Mouse (Mus musculus) heart, adult 2 months (tissue): ENCODE data around the gene Ldhal6b. TPM values are rescaled to one million over a fixed set of nuclear protein-coding genes. Genes with fewer than 3 reads are reported as not detected.

ENCODE experiments used
- DNase-seq, 2 experiments: peaks; one replicate each; pipeline ENCODE4 v3.0.0; 2021
- H3K27ac ChIP-seq: fragments of 200-600 bp; 2 replicates; pipeline ENCODE4 v1.8.1; 2022
- H3K27me3 ChIP-seq: fragments of 200-500 bp; 2 replicates; pipeline ENCODE4 v1.6.1; 2012; ENCODE audit warnings: mild to moderate bottlenecking, low read length, inconsistent platforms, mixed read lengths; ENCODE audit not compliant: control insufficient read depth, insufficient read depth
- H3K36me3 ChIP-seq: fragments of 200-500 bp; 2 replicates; pipeline ENCODE4 v1.6.1; 2012; ENCODE audit warnings: low read length, inconsistent platforms; ENCODE audit not compliant: control insufficient read depth, insufficient read depth
- H3K4me1 ChIP-seq: fragments of 200-500 bp; 2 replicates; pipeline ENCODE4 v1.6.1; 2011; ENCODE audit warnings: low read length; ENCODE audit not compliant: control insufficient read depth, insufficient read depth
- H3K4me3 ChIP-seq: fragments of 200-600 bp; 2 replicates; pipeline ENCODE4 v1.8.1; 2022
- H3K79me2 ChIP-seq: fragments of 200-500 bp; replicated peaks from 2 replicates; pipeline ENCODE4 v1.6.1; 2012; ENCODE audit warnings: mild to moderate bottlenecking, inconsistent platforms, low read length, moderate library complexity, mixed read lengths; ENCODE audit not compliant: control insufficient read depth, insufficient read depth
- H3K9ac ChIP-seq: fragments of 200-500 bp; 2 replicates; pipeline ENCODE4 v1.6.1; 2012; ENCODE audit warnings: low read depth, mild to moderate bottlenecking, control low read depth, inconsistent platforms, low read length, mixed read lengths
- CTCF ChIP-seq: fragments of 200-600 bp; IDR thresholded peaks from 2 replicates; pipeline ENCODE4 v1.8.1; 2022; ENCODE audit warnings: antibody characterized with exemption, mild to moderate bottlenecking, moderate library complexity
- EP300 ChIP-seq: fragments of 200-500 bp; IDR thresholded peaks from 2 replicates; pipeline ENCODE4 v1.6.1; 2011; ENCODE audit warnings: low read depth, low read length, control low read depth; ENCODE audit not compliant: insufficient read depth
- POLR2A ChIP-seq: fragments of 200-500 bp; IDR thresholded peaks from 2 replicates; pipeline ENCODE4 v1.6.1; 2011; ENCODE audit warnings: mild to moderate bottlenecking, low read depth, low read length, control low read depth; ENCODE audit not compliant: insufficient read depth
- WGBS: fragments of 180-500 bp; shearing (Covaris S2); methylation state at CpG from one replicate; pipeline ENCODE4 v1.1.7; 2018; 5-methylcytosine and 5-hydroxymethylcytosine counted together
- intact Hi-C: fragments of 180-260 bp; cut with DNase I; formaldehyde crosslinking; loops from one replicate; pipeline ENCODE4 v1.15.1; 2025
- long read RNA-seq: library from polyadenylated mRNA; stranded (forward); transcript quantifications from one replicate; pipeline ENCODE4 v2.0.0, GENCODE M21; 2021
- polyA plus RNA-seq: library from polyadenylated mRNA; depleted of rRNA; stranded (reverse); fragments of >200 nt; gene quantifications from 2 replicates; pipeline ENCODE4 v1.2.3, GENCODE M21; 2012; rRNA removed
- total RNA-seq, 2 experiments: library from RNA; stranded (reverse); gene quantifications; 2 replicates each; pipeline ENCODE4 v1.2.3; 2021

The Ldhal6b gene
- under 1 TPM; 0.21 to 0.36 TPM for total RNA-seq
- polyA plus RNA-seq: 0.26 and 0.49 TPM in 2 replicates
- long read RNA-seq: 0 reads

DNA sequence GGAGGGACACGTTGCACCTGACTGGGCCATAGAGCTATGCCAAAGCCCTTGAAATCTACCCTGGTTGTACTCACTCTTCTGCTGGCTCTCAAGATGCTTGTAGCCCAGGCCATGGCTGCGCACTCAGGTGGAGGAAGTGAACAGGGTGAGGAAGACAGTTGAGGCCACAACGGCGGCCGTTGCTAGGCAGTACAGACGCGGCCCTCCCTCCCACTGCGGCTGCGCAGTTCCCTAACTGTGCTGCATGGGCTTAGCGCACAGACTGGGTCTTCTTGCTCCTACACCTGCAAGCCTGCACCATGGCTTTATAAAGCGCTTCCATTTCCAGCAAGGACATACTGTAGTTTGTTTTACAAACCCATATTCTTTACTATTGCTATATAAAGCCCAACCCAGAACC lies at the start of gene Ldhal6b:
Ldhal6b (minus strand) TSS at position 223 of the 400 bp plus-strand sequence.
- no peak within 1 kb of the TSS for H3K9ac ChIP-seq
- no peaks in the 10 kb centered on the region for H3K27me3 ChIP-seq
- no peak for TF ChIP-seq CTCF
- no peak for TF ChIP-seq POLR2A
- no peak for TF ChIP-seq EP300
- intact Hi-C loops: no loop called here
- no peak for DNase-seq
- H3K4me1 ChIP-seq: no peaks in the 10 kb centered on the region
- no peaks in the 10 kb centered on the region for H3K36me3 ChIP-seq
- no peaks in the 10 kb centered on the region for H3K79me2 ChIP-seq
- WGBS: 96% methylated on average over 11 of the region's 11 CpGs
- H3K27ac ChIP-seq: no peak within 1 kb of the TSS
- H3K4me3 ChIP-seq: no peak within 1 kb of the TSS

GRCm38 (mm10) chr17:5467177-5467576 lies 48.6 kb upstream of the Ldhal6b start:
- H3K36me3 ChIP-seq: no peaks in the 10 kb centered on the region
- no peaks in the 10 kb centered on the region for H3K27me3 ChIP-seq
- no peak overlapping the region for H3K9ac ChIP-seq
- no peaks in the 10 kb centered on the region for H3K4me1 ChIP-seq
- no peaks in the 10 kb centered on the region for H3K79me2 ChIP-seq
- DNase-seq: no peak
- no peak overlapping the region for H3K27ac ChIP-seq
- H3K4me3 ChIP-seq: no peak overlapping the region
- intact Hi-C loops: no loop called here
- TF ChIP-seq CTCF (no peak), POLR2A (no peak), EP300 (no peak)
- 29% methylated on average over 4 of the region's 4 CpGs for WGBS

- Histone ChIP-seq H3K27ac (no peak overlapping the region; the same call in 1 of the 2 replicates), H3K4me1 (no peaks in the 10 kb centered on the region), H3K79me2 (no peaks in the 10 kb centered on the region), H3K36me3 (no peaks in the 10 kb centered on the region), H3K4me3 (no peak overlapping the region), H3K9ac (no peak overlapping the region), H3K27me3 (no peaks in the 10 kb centered on the region)
- WGBS: 62% methylated on average over 8 of the region's 8 CpGs
- DNase-seq: no peak
- intact Hi-C loops: no loop called here
- TF ChIP-seq CTCF (no peak), POLR2A (no peak), EP300 (no peak)
These were observed 48.2 kb upstream of the Ldhal6b start for GRCm38 (mm10) chr17:5466736-5467135.

- no peak overlapping the region for H3K27ac ChIP-seq
- TF ChIP-seq EP300 (no peak), POLR2A (no peak), CTCF (no peak)
- DNase-seq: no peak
- no peak overlapping the region for H3K4me3 ChIP-seq
- no peaks in the 10 kb centered on the region for H3K27me3 ChIP-seq
- H3K4me1 ChIP-seq: no peaks in the 10 kb centered on the region
- H3K9ac ChIP-seq: no peak overlapping the region
- no peaks in the 10 kb centered on the region for H3K36me3 ChIP-seq
- H3K79me2 ChIP-seq: no peaks in the 10 kb centered on the region
- WGBS: 89% methylated on average over 2 of the region's 2 CpGs
- intact Hi-C loops: no loop called here
These were observed 45.3 kb upstream of the Ldhal6b start for GRCm38 (mm10) chr17:5463912-5464311.

- no peak for DNase-seq
- no peaks in the 10 kb centered on the region for H3K27me3 ChIP-seq
- H3K36me3 ChIP-seq: no peaks in the 10 kb centered on the region
- intact Hi-C loops: no loop called here
- H3K9ac ChIP-seq: no peak overlapping the region
- no peaks in the 10 kb centered on the region for H3K4me1 ChIP-seq
- TF ChIP-seq CTCF (no peak), POLR2A (no peak), EP300 (no peak)
- no peak overlapping the region for H3K4me3 ChIP-seq
- H3K79me2 ChIP-seq: no peaks in the 10 kb centered on the region
- WGBS: 61% methylated on average over 4 of the region's 4 CpGs
- H3K27ac ChIP-seq: no peak overlapping the region
These were observed 35.1 kb upstream of the Ldhal6b start for GRCm38 (mm10) chr17:5453657-5454056.

- TF ChIP-seq POLR2A (no peak), CTCF (no peak), EP300 (no peak)
- Histone ChIP-seq H3K27ac (no peak overlapping the region), H3K36me3 (peaks cover 5% of the 10 kb centered on the region), H3K4me3 (no peak overlapping the region), H3K9ac (no peak overlapping the region), H3K27me3 (no peaks in the 10 kb centered on the region), H3K79me2 (no peaks in the 10 kb centered on the region), H3K4me1 (peaks cover 1% of the 10 kb centered on the region)
- DNase-seq: no peak
- intact Hi-C loops: loop anchor here (5.0 kb wide), 1 partner anchor 289 kb away; no protein-coding TSS in a partner anchor
- 21% methylated on average over 5 of the region's 5 CpGs for WGBS
These were observed 25.2 kb upstream of the Ldhal6b start for GRCm38 (mm10) chr17:5443751-5444150.
